Mouse (Mus musculus) heart, embryonic 10.5 days (tissue): ENCODE results near the gene Kcnk10. TPM values are rescaled to one million over a fixed set of nuclear protein-coding genes. Genes with fewer than 3 reads are reported as not detected.
A peak's percentile ranks its signal among the peaks of the same experiment; 100 is the strongest.

ENCODE experiments used
- DNase-seq: peaks from one replicate; pipeline ENCODE4 v3.0.0-alpha.2; 2017; ENCODE audit warnings: low spot score
- H3K27ac ChIP-seq: fragments of 300-500 bp; sonication (generic); 2 replicates; pipeline ENCODE4 v1.5.1; 2016; ENCODE audit warnings: mild to moderate bottlenecking
- H3K27me3 ChIP-seq: fragments of 300-500 bp; sonication (generic); 2 replicates; pipeline ENCODE4 v1.6.1; 2016; ENCODE audit warnings: mild to moderate bottlenecking; ENCODE audit not compliant: poor library complexity, insufficient read depth, severe bottlenecking
- H3K36me3 ChIP-seq: fragments of 300-500 bp; sonication (generic); 2 replicates; pipeline ENCODE4 v1.6.1; 2016; ENCODE audit warnings: mild to moderate bottlenecking, moderate library complexity
- H3K4me1 ChIP-seq: fragments of 300-500 bp; sonication (generic); 2 replicates; pipeline ENCODE4 v1.6.1; 2016; ENCODE audit warnings: mild to moderate bottlenecking
- H3K4me3 ChIP-seq: fragments of 300-500 bp; sonication (generic); 2 replicates; pipeline ENCODE4 v1.5.1; 2016; ENCODE audit warnings: mild to moderate bottlenecking, moderate library complexity
- H3K9me3 ChIP-seq: fragments of 300-500 bp; sonication (generic); 2 replicates; pipeline ENCODE4 v1.6.1; 2016; ENCODE audit warnings: mild to moderate bottlenecking, moderate library complexity
- WGBS: fragments of 180-500 bp; shearing (Covaris S2); methylation state at CpG from one replicate; pipeline ENCODE4 v1.1.7; 2016; 5-methylcytosine and 5-hydroxymethylcytosine counted together
- polyA plus RNA-seq: library from polyadenylated mRNA; unstranded; fragments of >200 nt; fragmentation: Nextera tagmentation; extraction: Ambion mirVana; gene quantifications from 2 replicates; pipeline ENCODE4 v1.2.1, GENCODE M21; 2016

Gene Kcnk10
- polyA plus RNA-seq, 1 experiment from 2014 or later: 0.28 TPM

DNA sequence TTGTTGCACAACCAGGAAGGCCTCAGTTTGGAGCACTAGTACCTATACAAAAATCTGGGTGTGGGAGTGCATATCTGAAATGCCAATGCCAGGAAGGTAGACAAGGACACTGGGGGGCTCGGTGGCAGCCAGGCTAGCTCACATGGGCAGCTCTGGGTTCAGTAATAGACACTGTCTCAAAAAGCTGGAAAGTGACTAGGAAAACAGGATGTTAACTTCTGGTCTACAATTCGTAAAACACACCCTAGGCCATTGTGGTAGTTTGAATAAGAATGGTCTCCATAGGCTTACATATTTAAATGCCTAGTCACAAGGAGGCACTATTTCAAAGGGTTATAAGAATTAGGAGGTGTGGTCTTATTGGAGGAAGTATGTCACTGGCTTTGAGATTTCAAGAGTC lies 12.9 kb upstream of the Kcnk10 start:
- Histone ChIP-seq H3K36me3 (no peaks in the 10 kb centered on the region), H3K27me3 (no peaks in the 10 kb centered on the region), H3K9me3 (peaks cover 5% of the 10 kb centered on the region; the same call in 1 of the 2 replicates), H3K4me3 (no peak overlapping the region), H3K4me1 (no peaks in the 10 kb centered on the region), H3K27ac (no peak overlapping the region)
- WGBS: 79% methylated on average over 2 of the region's 2 CpGs
- DNase-seq: no peak

DNA sequence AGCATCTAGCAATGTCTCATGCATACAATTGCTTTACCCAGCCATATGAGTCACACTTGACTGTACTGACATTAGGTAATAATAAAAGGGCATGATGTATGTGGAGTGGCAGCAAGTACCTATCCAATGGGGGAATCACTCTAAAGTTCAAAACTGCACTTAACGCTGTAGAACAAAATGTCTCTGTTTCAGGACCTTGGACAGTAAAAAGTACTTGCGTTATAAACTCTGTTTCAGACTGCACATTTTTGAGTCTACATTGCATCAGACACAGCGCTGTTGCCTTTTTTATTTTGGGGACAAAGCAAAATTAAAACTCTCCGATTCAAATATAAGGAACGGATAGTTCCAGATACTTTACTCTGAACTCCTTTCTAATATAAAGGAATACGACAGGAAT lies 10.5 kb upstream of the Kcnk10 start:
- WGBS: 61% methylated on average over 6 of the region's 6 CpGs
- no peak for DNase-seq

DNA sequence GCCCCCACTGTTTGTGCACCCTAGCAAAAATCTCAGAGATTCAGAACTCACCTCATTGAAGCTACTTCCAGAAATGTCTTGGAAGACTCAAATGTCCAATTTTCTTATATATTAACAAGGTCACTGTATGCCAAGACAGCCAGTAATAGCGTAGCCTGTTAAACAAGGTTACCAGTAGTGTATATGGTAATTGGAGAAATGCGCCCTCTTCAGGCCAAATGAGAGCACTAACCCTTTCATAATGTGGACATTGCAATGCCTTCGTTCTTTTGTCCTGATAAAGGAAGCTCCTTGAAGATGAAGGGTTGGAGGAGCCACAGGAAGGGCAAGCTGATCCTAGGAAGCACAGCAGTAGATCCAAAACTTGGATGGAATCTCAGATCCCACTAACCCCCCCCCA lies 7.2 kb upstream of the Kcnk10 start:
- no peak overlapping the region for H3K27ac ChIP-seq
- H3K4me1 ChIP-seq: no peaks in the 10 kb centered on the region
- H3K9me3 ChIP-seq: no peaks in the 10 kb centered on the region
- H3K27me3 ChIP-seq: no peaks in the 10 kb centered on the region
- H3K36me3 ChIP-seq: no peaks in the 10 kb centered on the region
- 41% methylated on average over 3 of the region's 3 CpGs for WGBS
- no peak overlapping the region for H3K4me3 ChIP-seq
- no peak for DNase-seq

More for the DNA sequence above, 10.5 kb upstream of the Kcnk10 start:
- peaks cover 5% of the 10 kb centered on the region; the same call in 1 of the 2 replicates for H3K9me3 ChIP-seq
- H3K4me3 ChIP-seq: no peak overlapping the region
- H3K27ac ChIP-seq: no peak overlapping the region
- H3K4me1 ChIP-seq: no peaks in the 10 kb centered on the region
- no peaks in the 10 kb centered on the region for H3K36me3 ChIP-seq
- H3K27me3 ChIP-seq: no peaks in the 10 kb centered on the region

GRCm38 (mm10) chr12:98575942-98576550 lies 2.1 kb downstream of the Kcnk10 start:
- no peak overlapping the region for H3K27ac ChIP-seq

GRCm38 (mm10) chr12:98575195-98575887 lies 2.8 kb downstream of the Kcnk10 start:
- Histone ChIP-seq H3K27me3 (peaks cover 80% of the 10 kb centered on the region), H3K4me1 (0 out of 2 replicates have a peak, but pooled peaks cover 12% of the 10 kb centered on the region), H3K4me3 (peak overlapping the region; percentile 76), H3K36me3 (no peaks in the 10 kb centered on the region), H3K9me3 (no peaks in the 10 kb centered on the region), H3K27ac (peak overlapping the region; percentile 75)
- DNase-seq: no peak
- WGBS: 9% methylated on average over 17 of the region's 17 CpGs

More at GRCm38 (mm10) chr12:98575942-98576550, 2.1 kb downstream of the Kcnk10 start:
- 62% methylated on average over 8 of the region's 8 CpGs for WGBS
- Histone ChIP-seq H3K9me3 (no peaks in the 10 kb centered on the region), H3K27me3 (peaks cover 77% of the 10 kb centered on the region), H3K4me3 (no peak overlapping the region), H3K36me3 (no peaks in the 10 kb centered on the region), H3K4me1 (0 out of 2 replicates have a peak, but pooled peaks cover 12% of the 10 kb centered on the region)
- DNase-seq: no peak

DNA sequence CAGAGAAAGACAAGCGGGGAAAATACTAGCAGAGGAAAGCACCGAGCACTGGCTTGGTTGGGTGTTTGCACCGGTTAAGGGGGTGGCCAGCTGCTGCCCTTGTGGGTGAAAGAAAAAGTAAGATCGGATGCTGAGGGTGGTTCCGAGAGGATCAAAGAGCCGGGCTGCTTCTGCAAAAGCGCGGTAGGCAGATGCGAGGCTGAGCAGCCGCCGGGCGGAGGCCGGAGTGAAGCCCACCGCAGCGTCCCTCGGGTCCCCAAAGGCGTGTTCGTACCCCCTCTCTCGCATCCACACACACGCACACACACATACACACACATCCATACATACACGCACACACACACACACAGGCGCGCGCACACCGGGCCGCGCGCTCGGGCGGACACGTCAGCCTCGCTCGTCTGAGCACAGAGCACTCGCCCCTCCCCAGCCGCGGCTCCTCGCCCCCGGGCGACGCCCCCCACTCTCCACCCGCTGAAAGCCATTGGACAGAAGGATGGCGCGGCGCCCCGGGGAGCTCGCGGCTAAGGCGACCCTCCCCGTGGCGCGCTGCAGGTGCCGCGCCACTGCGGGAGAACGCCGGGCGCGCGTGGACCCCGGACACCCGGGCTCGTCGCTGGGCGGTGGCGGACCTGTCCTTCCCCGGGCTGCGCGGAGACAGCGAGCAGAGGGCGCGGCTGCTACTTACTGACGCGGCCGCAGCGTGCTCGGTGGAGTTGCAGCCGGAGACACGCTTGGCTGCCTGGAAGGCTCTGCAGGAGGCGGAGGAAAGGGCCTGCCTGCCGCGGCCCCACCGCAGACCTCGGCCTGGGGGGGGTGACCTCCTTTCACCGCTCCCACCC lies 3.5 kb downstream of the Kcnk10 start:
- H3K27ac ChIP-seq: peak overlapping the region; percentile 75

DNA sequence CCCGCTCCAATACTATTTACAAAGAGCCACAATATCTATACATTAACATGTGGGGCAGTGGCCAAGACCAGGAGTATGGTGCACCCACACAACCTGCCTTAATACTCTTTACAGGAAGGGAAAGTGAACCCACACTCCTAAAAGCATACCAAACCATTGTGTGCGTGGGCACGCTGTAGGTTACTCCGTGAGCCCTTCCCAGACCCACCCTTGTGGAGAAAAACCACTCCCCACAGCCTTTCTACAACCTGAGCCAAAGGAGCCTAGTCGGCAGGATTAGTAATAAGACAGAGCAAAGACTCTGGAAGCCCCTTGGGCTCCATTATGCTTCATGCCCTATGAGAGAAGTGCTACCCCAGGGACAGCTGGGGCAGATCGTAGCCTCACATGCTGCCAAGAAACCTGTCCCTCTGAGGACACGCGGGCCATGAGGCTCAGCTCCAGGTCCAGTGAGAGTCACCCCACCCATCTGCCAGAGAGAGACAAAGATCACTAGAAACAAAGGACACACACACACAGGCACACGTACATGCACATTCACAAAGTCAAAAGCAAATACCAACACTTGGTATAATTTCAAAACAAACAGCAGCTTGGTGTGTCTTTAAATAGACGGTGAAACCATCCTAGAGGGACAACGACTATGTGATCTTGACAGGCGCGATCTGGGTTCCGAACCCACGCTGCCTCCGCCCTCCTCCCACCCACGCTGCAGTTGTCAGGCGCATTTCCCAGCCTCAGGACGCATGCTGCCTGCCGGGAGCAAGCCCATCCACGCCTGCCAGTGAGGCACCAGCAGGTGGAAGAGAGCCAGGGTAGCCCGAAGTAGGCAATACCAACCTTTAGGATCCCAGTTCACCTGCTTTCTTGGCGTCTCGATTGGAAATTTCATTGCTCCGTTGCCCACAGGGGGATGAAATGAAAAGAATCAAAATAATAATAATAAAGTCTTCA lies 4.5 kb downstream of the Kcnk10 start:
- Histone ChIP-seq H3K4me3 (peak overlapping the region; percentile 76), H3K27me3 (peaks cover 74% of the 10 kb centered on the region), H3K27ac (no peak overlapping the region), H3K36me3 (no peaks in the 10 kb centered on the region), H3K4me1 (0 out of 2 replicates have a peak, but pooled peaks cover 12% of the 10 kb centered on the region), H3K9me3 (no peaks in the 10 kb centered on the region)
- WGBS: 22% methylated on average over 25 of the region's 25 CpGs
- no peak for DNase-seq

More for the DNA sequence above, 3.5 kb downstream of the Kcnk10 start:
- no peaks in the 10 kb centered on the region for H3K36me3 ChIP-seq
- under 1% methylated on average over 84 of the region's 84 CpGs for WGBS
- no peaks in the 10 kb centered on the region for H3K9me3 ChIP-seq
- 0 out of 2 replicates have a peak, but pooled peaks cover 12% of the 10 kb centered on the region for H3K4me1 ChIP-seq
- peak overlapping the region; percentile 76 for H3K4me3 ChIP-seq
- H3K27me3 ChIP-seq: peaks cover 81% of the 10 kb centered on the region
- peak; percentile 80 for DNase-seq

GRCm38 (mm10) chr12:98571896-98572680 lies 6.0 kb downstream of the Kcnk10 start:
- no peaks in the 10 kb centered on the region for H3K9me3 ChIP-seq
- 45% methylated on average over 8 of the region's 8 CpGs for WGBS
- peaks cover 65% of the 10 kb centered on the region for H3K27me3 ChIP-seq
- H3K27ac ChIP-seq: no peak overlapping the region
- no peak overlapping the region for H3K4me3 ChIP-seq
- H3K4me1 ChIP-seq: 0 out of 2 replicates have a peak, but pooled peaks cover 5% of the 10 kb centered on the region
- DNase-seq: no peak
- H3K36me3 ChIP-seq: no peaks in the 10 kb centered on the region

GRCm38 (mm10) chr12:98569380-98569779 lies 8.7 kb downstream of the Kcnk10 start:
- Histone ChIP-seq H3K36me3 (no peaks in the 10 kb centered on the region), H3K27me3 (peaks cover 38% of the 10 kb centered on the region), H3K4me1 (0 out of 2 replicates have a peak, but pooled peaks cover 5% of the 10 kb centered on the region), H3K4me3 (no peak overlapping the region), H3K27ac (no peak overlapping the region), H3K9me3 (no peaks in the 10 kb centered on the region)
- DNase-seq: no peak
- WGBS: 59% methylated on average over 6 of the region's 6 CpGs

- DNase-seq: no peak
- no peak overlapping the region for H3K4me3 ChIP-seq
- H3K36me3 ChIP-seq: no peaks in the 10 kb centered on the region
- 79% methylated on average over 6 of the region's 6 CpGs for WGBS
- no peaks in the 10 kb centered on the region for H3K9me3 ChIP-seq
- no peak overlapping the region for H3K27ac ChIP-seq
- H3K4me1 ChIP-seq: no peaks in the 10 kb centered on the region
- H3K27me3 ChIP-seq: peaks cover 23% of the 10 kb centered on the region
Observed at GRCm38 (mm10) chr12:98567877-98568276, 10.2 kb downstream of the Kcnk10 start.

DNA sequence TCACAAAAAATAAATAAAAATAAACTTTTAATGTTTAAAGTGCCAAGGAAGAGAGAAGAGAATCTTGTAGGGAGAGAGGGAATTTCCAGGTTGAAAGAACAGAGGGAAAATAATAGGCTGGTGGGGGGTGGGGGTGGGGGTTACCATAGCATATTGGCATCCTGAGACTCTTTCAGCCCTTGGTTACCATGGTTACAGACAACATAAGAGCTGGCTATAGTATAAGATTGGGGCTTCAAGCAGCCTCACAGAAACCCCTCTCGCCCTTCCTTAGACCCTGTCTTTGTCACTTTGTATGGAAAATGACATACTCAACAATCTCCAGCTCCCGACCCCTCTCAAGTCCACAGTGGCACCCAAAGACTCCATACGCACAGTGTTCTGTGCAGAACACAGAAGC lies 13.7 kb downstream of the Kcnk10 start:
- Histone ChIP-seq H3K27me3 (no peaks in the 10 kb centered on the region), H3K4me3 (no peak overlapping the region), H3K36me3 (no peaks in the 10 kb centered on the region), H3K27ac (no peak overlapping the region), H3K4me1 (no peaks in the 10 kb centered on the region), H3K9me3 (no peaks in the 10 kb centered on the region)
- WGBS: 84% methylated on average over 3 of the region's 3 CpGs
- DNase-seq: no peak
